Mouse (Mus musculus) liver, embryonic 14.5 days (tissue): ENCODE results near the gene St6galnac6.

Experiments
- CTCF ChIP-seq: IDR thresholded peaks from 2 replicates; pipeline ENCODE4 v1.5.1; 2016; ENCODE audit warnings: antibody characterized with exemption, low read depth, control low read depth
- EP300 ChIP-seq: IDR thresholded peaks from 2 replicates; pipeline ENCODE4 v1.6.1; 2016; ENCODE audit warnings: antibody characterized with exemption, low read depth

DNA sequence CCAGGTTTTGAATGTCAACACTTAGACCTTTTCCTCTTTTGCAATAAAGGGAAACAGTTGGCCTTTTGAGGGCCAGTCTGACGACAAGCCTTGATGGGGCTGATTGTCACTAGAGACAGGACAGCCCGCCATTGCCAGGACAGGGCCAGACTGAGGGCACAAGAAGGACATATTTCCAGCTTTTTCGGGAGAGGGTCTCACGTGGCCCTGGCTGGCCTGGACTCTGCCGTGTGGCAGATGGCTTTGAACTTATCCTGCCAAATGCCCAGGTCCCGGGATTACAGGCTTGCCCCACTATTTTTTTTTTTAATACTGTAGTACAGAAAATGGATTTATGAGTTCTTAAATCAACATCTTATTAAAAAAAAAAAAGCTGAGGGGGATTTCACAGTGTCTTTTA, 8.3 kb upstream of the St6galnac6 start:
- TF ChIP-seq CTCF = no peak
- no peak for TF ChIP-seq EP300
